Mouse (Mus musculus): ENCODE measurements around the gene Gm20479.

- TF ChIP-seq CTCF (IDR thresholded peaks at IDR 0.05; ENCODE audit: control insufficient read depth, insufficient read depth, low read length) = no peak
- TF ChIP-seq POLR2A (IDR thresholded peaks at IDR 0.05; ENCODE audit: borderline replicate concordance, control insufficient read depth, low read depth, low read length) = no peak
These were observed 368 bp upstream of the Gm20479 start for GRCm38 (mm10) chr7:27357595-27357978.
